Mouse (Mus musculus) intestine, embryonic 14.5 days (tissue): ENCODE data around the gene Hist1h2ba. TPM values are rescaled to one million over a fixed set of nuclear protein-coding genes. Genes with fewer than 3 reads are reported as not detected.

Experiments used
- ATAC-seq: fragments of 200-750 bp; cut with Nextera tagmentation; replicated peaks from 2 replicates; pipeline ENCODE4 v1.8.0; 2017; ENCODE audit warnings: low read depth, moderate number of reproducible peaks, moderate TSS enrichment, moderate library complexity; ENCODE audit not compliant: low FRiP score, low TSS enrichment
- DNase-seq: peaks from one replicate; pipeline ENCODE4 v3.0.0-alpha.2; 2018; ENCODE audit warnings: low spot score
- H3K27ac ChIP-seq: fragments of 300-500 bp; sonication (generic); 2 replicates; pipeline ENCODE4 v1.5.1; 2014; ENCODE audit warnings: low read depth, mild to moderate bottlenecking, control low read depth
- H3K27me3 ChIP-seq: fragments of 300-500 bp; sonication (generic); replicated peaks from 2 replicates; pipeline ENCODE4 v1.6.1; 2014; ENCODE audit warnings: low read length, control low read depth; ENCODE audit not compliant: control insufficient read depth, insufficient read depth
- H3K36me3 ChIP-seq: fragments of 300-500 bp; sonication (generic); 2 replicates; pipeline ENCODE4 v1.6.1; 2014; ENCODE audit warnings: low read length, control low read depth; ENCODE audit not compliant: control insufficient read depth, insufficient read depth
- H3K4me1 ChIP-seq: fragments of 300-500 bp; sonication (generic); replicated peaks from 2 replicates; pipeline ENCODE4 v1.6.1; 2014; ENCODE audit warnings: low read length, control low read depth, mixed read lengths; ENCODE audit not compliant: control insufficient read depth, insufficient read depth
- H3K4me2 ChIP-seq: fragments of 300-500 bp; sonication (generic); 2 replicates; pipeline ENCODE4 v1.6.1; 2014; ENCODE audit warnings: low read length
- H3K4me3 ChIP-seq: fragments of 300-500 bp; sonication (generic); 2 replicates; pipeline ENCODE4 v1.5.1; 2014; ENCODE audit warnings: low read depth, low read length, control low read depth, mixed read lengths
- H3K9ac ChIP-seq: fragments of 300-500 bp; sonication (generic); 2 replicates; pipeline ENCODE4 v1.6.1; 2014; ENCODE audit warnings: mild to moderate bottlenecking, low read length
- H3K9me3 ChIP-seq: fragments of 300-500 bp; sonication (generic); 2 replicates; pipeline ENCODE4 v1.6.1; 2016; ENCODE audit warnings: low read length, control low read depth; ENCODE audit not compliant: control insufficient read depth
- WGBS: fragments of 180-500 bp; shearing (Covaris S2); extraction: QIAGEN DNeasy Blood & Tissue Kit; methylation state at CpG from one replicate; pipeline ENCODE4 v1.1.7; 2014; 5-methylcytosine and 5-hydroxymethylcytosine counted together
- polyA plus RNA-seq: library from polyadenylated mRNA; unstranded; fragments of >200 nt; fragmentation: Nextera tagmentation; extraction: Ambion mirVana; gene quantifications from 2 replicates; pipeline ENCODE4 v1.2.1, GENCODE M21; 2014

Gene Hist1h2ba
- polyA plus RNA-seq = not detected in 2 replicates

DNA sequence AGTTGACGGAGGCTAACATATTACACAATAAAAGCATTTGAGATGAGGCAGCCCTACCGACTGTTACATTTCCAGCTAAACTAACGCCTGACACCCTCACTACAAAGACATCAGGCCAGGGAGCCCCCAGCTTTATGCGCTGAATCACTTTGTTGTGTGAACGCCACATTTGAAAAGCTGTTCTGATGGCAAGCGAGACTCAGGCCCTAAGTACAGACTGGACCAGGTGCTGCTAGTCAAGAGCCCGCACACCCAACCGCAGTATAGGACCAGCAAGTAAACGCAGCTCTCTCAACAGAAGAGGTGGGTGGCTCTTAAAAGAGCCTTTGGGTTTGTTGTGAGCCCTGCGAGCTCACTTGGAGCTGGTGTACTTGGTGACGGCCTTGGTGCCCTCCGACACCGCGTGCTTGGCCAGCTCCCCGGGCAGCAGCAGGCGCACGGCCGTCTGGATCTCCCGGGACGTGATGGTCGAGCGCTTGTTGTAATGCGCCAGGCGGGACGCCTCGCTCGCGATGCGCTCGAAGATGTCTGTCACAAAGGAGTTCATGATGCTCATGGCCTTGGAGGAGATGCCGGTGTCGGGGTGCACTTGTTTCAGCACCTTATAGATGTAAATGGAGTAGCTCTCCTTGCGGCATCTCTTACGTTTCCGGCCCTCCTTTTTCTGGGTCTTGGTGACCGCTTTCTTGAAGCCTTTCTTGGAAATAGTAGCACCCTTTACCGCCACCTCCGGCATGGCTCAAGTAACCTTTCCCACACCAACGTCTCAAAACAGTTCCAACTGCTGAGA lies at the start of gene Hist1h2ba:
Hist1h2ba (minus strand) TSS at position 736 of the 790 bp plus-strand sequence.
- Histone ChIP-seq H3K4me2 (no peak within 1 kb of the TSS), H3K4me3 (no peak within 1 kb of the TSS), H3K9ac (no peak within 1 kb of the TSS), H3K4me1 (no peaks in the 10 kb centered on the region; the same call in 1 of the 2 replicates), H3K27ac (no peak within 1 kb of the TSS), H3K36me3 (no peaks in the 10 kb centered on the region), H3K27me3 (no peaks in the 10 kb centered on the region), H3K9me3 (no peaks in the 10 kb centered on the region)
- DNase-seq (no peak), ATAC-seq (no peak)
- 90% methylated on average over 33 of the region's 39 CpGs for WGBS

DNA sequence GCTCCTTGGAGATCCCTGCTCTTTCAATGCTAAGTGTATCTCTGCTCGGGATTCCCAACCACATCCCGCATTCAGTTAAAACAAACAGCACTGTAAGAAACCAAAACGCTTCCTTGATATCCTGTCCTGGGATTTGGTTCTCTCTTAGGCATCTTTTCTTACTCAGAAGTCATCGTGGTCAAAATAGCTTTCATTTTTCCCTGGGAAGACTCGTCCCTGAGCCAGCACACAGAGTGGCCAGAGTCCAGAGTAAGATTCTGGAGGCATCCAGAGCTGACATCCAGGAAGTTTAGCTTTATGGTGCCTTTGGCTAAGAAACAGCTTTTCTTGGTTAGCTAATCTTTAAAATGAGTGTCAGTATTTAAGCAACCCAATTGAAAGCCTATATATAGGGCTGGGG lies 38.3 kb upstream of the Hist1h2ba start:
- Histone ChIP-seq H3K4me2 (no peak overlapping the region), H3K4me1 (no peaks in the 10 kb centered on the region), H3K36me3 (no peaks in the 10 kb centered on the region), H3K27ac (no peak overlapping the region), H3K27me3 (no peaks in the 10 kb centered on the region), H3K9me3 (no peaks in the 10 kb centered on the region), H3K9ac (no peak overlapping the region), H3K4me3 (no peak overlapping the region)
- DNase-seq (no peak), ATAC-seq (no peak)
- WGBS = 51% methylated on average over 5 of the region's 5 CpGs

DNA sequence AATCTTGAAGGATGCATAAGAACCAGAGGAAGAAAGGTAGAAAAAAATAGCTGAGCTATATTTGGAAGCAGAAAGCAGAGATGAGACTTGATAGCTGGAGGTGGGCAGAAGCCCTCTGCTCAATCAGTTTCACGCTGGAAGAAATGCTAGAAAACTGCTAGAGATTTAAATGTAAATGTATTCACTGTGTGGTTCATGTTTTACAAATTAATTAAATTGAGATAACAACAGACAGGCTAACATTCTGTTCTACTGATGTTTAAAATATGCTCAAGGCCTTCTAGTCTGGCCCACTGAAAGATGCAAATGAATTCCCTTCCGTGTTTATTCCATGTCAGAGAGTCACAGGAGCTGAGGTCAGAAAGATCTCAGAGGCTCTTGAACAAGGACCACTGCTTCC lies 37.9 kb upstream of the Hist1h2ba start:
- ATAC-seq (no peak), DNase-seq (no peak)
- H3K27me3 ChIP-seq = no peaks in the 10 kb centered on the region
- no peaks in the 10 kb centered on the region for H3K9me3 ChIP-seq
- no peak overlapping the region for H3K4me3 ChIP-seq
- H3K9ac ChIP-seq = no peak overlapping the region
- H3K36me3 ChIP-seq = no peaks in the 10 kb centered on the region
- H3K4me1 ChIP-seq = no peaks in the 10 kb centered on the region
- no peak overlapping the region for H3K27ac ChIP-seq
- no peak overlapping the region for H3K4me2 ChIP-seq
- 61% methylated on average over 2 of the region's 2 CpGs for WGBS

DNA sequence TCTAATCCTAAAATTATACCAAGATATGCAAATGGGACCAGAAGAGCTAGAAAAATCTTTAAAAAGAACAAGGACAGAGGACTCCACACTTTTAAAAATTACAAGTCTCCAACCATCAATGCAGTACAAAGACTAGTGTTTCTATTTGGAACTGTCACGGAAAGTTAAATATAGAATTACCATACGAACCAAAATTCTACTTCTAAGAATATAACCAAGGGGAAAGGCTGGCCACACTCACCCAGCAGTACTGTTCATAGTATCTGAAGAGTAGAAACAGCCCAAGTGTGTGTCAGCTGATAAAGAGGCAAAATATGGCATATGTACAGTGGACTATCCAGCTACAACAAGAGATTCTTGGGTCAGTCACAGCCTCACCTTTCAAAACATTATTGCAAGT lies 31.0 kb upstream of the Hist1h2ba start:
- no peak for DNase-seq
- Histone ChIP-seq H3K4me1 (no peaks in the 10 kb centered on the region), H3K9me3 (no peaks in the 10 kb centered on the region), H3K9ac (no peak overlapping the region), H3K27me3 (no peaks in the 10 kb centered on the region), H3K4me2 (no peak overlapping the region), H3K36me3 (no peaks in the 10 kb centered on the region), H3K27ac (no peak overlapping the region), H3K4me3 (no peak overlapping the region)
- no peak for ATAC-seq
- WGBS = 90% methylated on average over 2 of the region's 2 CpGs

DNA sequence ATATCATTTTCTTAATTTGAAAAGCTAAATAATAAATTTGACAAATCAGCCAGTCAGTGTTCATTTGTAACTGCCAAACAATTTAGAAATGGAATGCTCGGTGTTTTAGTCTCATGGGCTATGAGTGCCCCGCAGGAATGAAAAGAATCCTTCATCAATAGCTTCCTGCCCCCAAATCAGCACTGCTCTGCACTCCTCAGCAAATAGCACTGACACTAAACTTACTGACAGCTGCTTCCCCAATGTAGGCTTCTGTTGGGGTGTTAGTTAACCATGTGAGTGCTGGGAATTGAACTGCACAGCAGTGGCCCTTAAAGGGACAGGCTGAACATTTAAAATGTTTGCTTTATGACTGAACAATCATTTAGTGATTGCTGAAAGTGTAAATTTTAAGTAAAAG lies 25.8 kb upstream of the Hist1h2ba start:
- Histone ChIP-seq H3K27ac (no peak overlapping the region), H3K9me3 (no peaks in the 10 kb centered on the region), H3K9ac (no peak overlapping the region), H3K27me3 (no peaks in the 10 kb centered on the region), H3K4me1 (no peaks in the 10 kb centered on the region), H3K36me3 (no peaks in the 10 kb centered on the region), H3K4me2 (no peak overlapping the region), H3K4me3 (no peak overlapping the region)
- 6% methylated on average over 2 of the region's 2 CpGs for WGBS
- no peak for DNase-seq
- no peak for ATAC-seq

DNA sequence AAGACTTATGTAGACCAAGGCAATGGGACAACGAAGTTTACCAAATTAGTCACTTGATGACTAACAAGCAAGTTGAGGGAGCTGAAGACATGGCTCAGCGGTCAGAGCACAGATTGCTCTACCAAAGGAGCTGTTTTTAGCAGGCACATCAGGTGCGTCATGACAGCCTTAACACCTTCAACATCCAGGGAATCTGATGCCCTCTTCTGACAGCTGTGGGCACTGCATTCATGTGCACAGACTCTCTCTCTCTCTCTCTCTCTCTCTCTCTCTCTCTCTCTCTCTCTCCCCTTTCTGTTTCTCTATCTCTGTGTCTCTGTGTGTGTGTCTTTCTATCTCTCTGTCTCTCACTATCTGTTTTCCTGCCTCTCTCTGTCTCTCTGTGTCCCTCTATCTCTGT lies 17.0 kb upstream of the Hist1h2ba start:
- Histone ChIP-seq H3K27me3 (no peaks in the 10 kb centered on the region), H3K36me3 (no peaks in the 10 kb centered on the region), H3K9ac (no peak overlapping the region), H3K4me3 (no peak overlapping the region), H3K4me1 (no peaks in the 10 kb centered on the region), H3K9me3 (no peaks in the 10 kb centered on the region), H3K4me2 (no peak overlapping the region), H3K27ac (no peak overlapping the region)
- DNase-seq (no peak), ATAC-seq (no peak)
- WGBS = 69% methylated on average over 3 of the region's 3 CpGs

DNA sequence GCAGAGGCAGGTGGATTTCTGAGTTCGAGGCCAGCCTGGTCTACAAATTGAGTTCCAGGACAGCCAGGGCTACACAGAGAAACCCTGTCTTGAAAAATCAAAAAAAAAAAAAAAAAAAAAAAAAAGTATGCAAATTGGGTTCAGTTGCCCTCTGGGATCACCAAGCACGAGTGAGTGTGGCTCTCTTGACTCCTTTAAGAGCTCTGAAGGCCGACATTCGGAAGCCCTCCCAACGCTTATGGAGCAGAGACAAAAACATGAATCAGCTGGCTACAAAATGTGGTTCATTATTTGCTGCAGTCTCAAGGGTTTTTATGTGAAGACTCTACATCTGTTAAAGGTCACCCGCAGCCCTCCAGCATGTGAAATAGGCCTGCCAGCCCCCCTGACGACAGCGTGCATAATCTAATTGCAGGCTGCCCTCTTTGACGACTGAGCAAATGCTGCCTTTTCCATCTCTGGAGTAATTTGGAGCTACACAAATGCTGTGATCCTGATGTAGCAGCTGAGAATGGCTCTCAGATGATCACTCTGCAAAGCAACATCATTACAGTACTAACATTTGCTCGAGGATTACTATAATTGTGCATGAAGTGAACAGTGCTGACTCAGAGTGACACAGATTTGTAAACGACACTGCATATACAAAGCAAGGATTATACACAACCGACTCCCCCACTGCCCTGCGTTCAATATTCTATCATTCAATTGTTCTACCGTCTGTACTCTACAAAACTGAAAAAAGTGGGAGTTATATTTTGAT lies 15.7 kb upstream of the Hist1h2ba start:
- no peaks in the 10 kb centered on the region for H3K27me3 ChIP-seq
- H3K4me2 ChIP-seq = no peak overlapping the region
- no peak for ATAC-seq
- no peaks in the 10 kb centered on the region for H3K4me1 ChIP-seq
- H3K27ac ChIP-seq = no peak overlapping the region
- 61% methylated on average over 14 of the region's 14 CpGs for WGBS
- no peak overlapping the region for H3K4me3 ChIP-seq
- no peaks in the 10 kb centered on the region for H3K36me3 ChIP-seq
- DNase-seq = no peak
- no peak overlapping the region for H3K9ac ChIP-seq
- no peaks in the 10 kb centered on the region for H3K9me3 ChIP-seq

DNA sequence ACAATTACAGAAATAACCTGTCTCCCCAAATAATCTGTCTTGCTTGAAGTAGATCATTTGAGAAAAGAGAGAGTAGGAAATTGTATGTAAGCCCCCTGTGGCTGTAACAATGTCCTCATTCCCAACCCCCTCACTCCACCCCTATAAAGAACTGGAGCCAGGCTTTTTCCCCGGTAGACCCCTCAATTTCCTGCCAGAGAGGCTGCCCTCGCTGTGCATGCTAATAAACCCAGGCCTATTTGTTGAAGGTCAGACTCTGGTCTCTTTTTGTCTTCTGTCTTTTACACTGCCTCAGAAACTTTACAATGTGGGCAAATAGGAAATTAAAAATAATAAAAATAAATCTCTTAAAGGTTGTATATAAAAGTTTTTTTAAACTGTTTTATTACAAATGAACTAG lies 12.3 kb upstream of the Hist1h2ba start:
- Histone ChIP-seq H3K27me3 (no peaks in the 10 kb centered on the region), H3K4me1 (no peaks in the 10 kb centered on the region), H3K9ac (no peak overlapping the region), H3K36me3 (no peaks in the 10 kb centered on the region), H3K4me3 (no peak overlapping the region), H3K4me2 (no peak overlapping the region), H3K9me3 (no peaks in the 10 kb centered on the region), H3K27ac (no peak overlapping the region)
- no peak for DNase-seq
- no peak for ATAC-seq
- 16% methylated on average over 2 of the region's 2 CpGs for WGBS
